Mouse (Mus musculus): ENCODE measurements around the gene Fbxo42. TPM values are rescaled to one million over a fixed set of nuclear protein-coding genes. Genes with fewer than 3 reads are reported as not detected.

The Fbxo42 gene
- polyA plus RNA-seq, 1 experiment from 2014 or later = 25.5 TPM

GRCm38 (mm10) chr4:141172121-141172520, 24.4 kb downstream of the Fbxo42 start:
- Histone ChIP-seq H3K36me3 (ENCODE audit: control insufficient read depth, insufficient read depth, low read length) (peaks cover 18% of the 10 kb centered on the region), H3K9ac (ENCODE audit: low read depth, low read length) (no peak overlapping the region), H3K27ac (ENCODE audit: low read length) (no peak overlapping the region), H3K4me2 (ENCODE audit: low read length) (no peak overlapping the region), H3K27me3 (ENCODE audit: control insufficient read depth, insufficient read depth, low read depth, low read length) (no peaks in the 10 kb centered on the region), H3K4me1 (ENCODE audit: control insufficient read depth, insufficient read depth, low read length) (no peaks in the 10 kb centered on the region), H3K9me3 (replicated peaks; ENCODE audit: control insufficient read depth, low read length, poor library complexity, severe bottlenecking) (no peaks in the 10 kb centered on the region), H3K4me3 (ENCODE audit: low read depth, low read length) (no peak overlapping the region)
- WGBS = 89% methylated on average over 8 of the region's 8 CpGs
- no peak for ATAC-seq

- Histone ChIP-seq H3K4me2 (ENCODE audit: low read length) (no peak overlapping the region), H3K4me1 (ENCODE audit: control insufficient read depth, insufficient read depth, low read length) (peaks cover 4% of the 10 kb centered on the region; the same call in 1 of the 2 replicates), H3K27me3 (ENCODE audit: control insufficient read depth, insufficient read depth, low read depth, low read length) (no peaks in the 10 kb centered on the region), H3K9ac (ENCODE audit: low read depth, low read length) (no peak overlapping the region), H3K4me3 (ENCODE audit: low read depth, low read length) (no peak overlapping the region), H3K9me3 (replicated peaks; ENCODE audit: control insufficient read depth, low read length, poor library complexity, severe bottlenecking) (no peaks in the 10 kb centered on the region), H3K36me3 (ENCODE audit: control insufficient read depth, insufficient read depth, low read length) (peaks cover 15% of the 10 kb centered on the region), H3K27ac (ENCODE audit: low read length) (no peak overlapping the region)
- 74% methylated on average over 5 of the region's 5 CpGs for WGBS
- ATAC-seq = no peak
Observed at GRCm38 (mm10) chr4:141175783-141176182, 28.1 kb downstream of the Fbxo42 start.

DNA sequence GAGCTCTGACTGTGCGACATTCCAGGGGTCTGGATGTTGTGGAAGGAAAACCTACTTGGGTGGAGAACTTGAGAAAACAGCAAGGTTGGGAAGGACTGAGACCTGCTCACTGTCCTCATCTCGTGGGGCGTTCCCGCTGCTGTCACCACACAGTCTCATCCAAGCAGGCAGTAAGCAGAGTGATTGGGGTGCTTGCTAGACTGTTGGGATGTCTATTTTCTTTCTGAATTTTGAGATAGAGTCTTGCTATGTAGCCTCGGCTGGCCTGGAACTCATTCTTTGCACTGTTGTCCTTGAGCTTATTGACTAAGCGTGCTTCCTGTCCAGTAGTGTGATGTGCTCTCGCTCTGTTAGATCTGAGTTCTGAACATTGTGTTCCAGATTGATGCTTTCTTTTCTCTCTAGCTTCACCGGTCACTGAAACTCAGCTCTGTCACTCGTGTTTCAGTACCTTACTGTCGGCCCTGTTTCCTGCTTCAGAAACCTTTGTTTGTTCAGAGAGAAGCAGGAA, 28.7 kb downstream of the Fbxo42 start:
- Histone ChIP-seq H3K9me3 (replicated peaks; ENCODE audit: control insufficient read depth, low read length, poor library complexity, severe bottlenecking) (no peaks in the 10 kb centered on the region), H3K27me3 (ENCODE audit: control insufficient read depth, insufficient read depth, low read depth, low read length) (no peaks in the 10 kb centered on the region), H3K27ac (ENCODE audit: low read length) (no peak overlapping the region), H3K4me1 (ENCODE audit: control insufficient read depth, insufficient read depth, low read length) (peaks cover 4% of the 10 kb centered on the region; the same call in 1 of the 2 replicates), H3K9ac (ENCODE audit: low read depth, low read length) (no peak overlapping the region), H3K4me2 (ENCODE audit: low read length) (no peak overlapping the region), H3K36me3 (ENCODE audit: control insufficient read depth, insufficient read depth, low read length) (peaks cover 11% of the 10 kb centered on the region; the same call in 1 of the 2 replicates), H3K4me3 (ENCODE audit: low read depth, low read length) (no peak overlapping the region)
- WGBS = 87% methylated on average over 10 of the region's 10 CpGs
- ATAC-seq = no peak

- peaks cover 4% of the 10 kb centered on the region; the same call in 1 of the 2 replicates for H3K4me1 ChIP-seq (ENCODE audit: control insufficient read depth, insufficient read depth, low read length)
- H3K27me3 ChIP-seq (ENCODE audit: control insufficient read depth, insufficient read depth, low read depth, low read length) = no peaks in the 10 kb centered on the region
- no peak for ATAC-seq
- H3K4me3 ChIP-seq (ENCODE audit: low read depth, low read length) = no peak overlapping the region
- 68% methylated on average over 4 of the region's 4 CpGs for WGBS
- no peak overlapping the region for H3K4me2 ChIP-seq (ENCODE audit: low read length)
- H3K36me3 ChIP-seq (ENCODE audit: control insufficient read depth, insufficient read depth, low read length) = peaks cover 7% of the 10 kb centered on the region; the same call in 1 of the 2 replicates
- H3K9me3 ChIP-seq (replicated peaks; ENCODE audit: control insufficient read depth, low read length, poor library complexity, severe bottlenecking) = no peaks in the 10 kb centered on the region
- no peak overlapping the region for H3K27ac ChIP-seq (ENCODE audit: low read length)
- H3K9ac ChIP-seq (ENCODE audit: low read depth, low read length) = no peak overlapping the region
Observed at GRCm38 (mm10) chr4:141178500-141178899, 30.8 kb downstream of the Fbxo42 start.

GRCm38 (mm10) chr4:141180831-141181230, 33.1 kb downstream of the Fbxo42 start:
- ATAC-seq = no peak
- H3K27me3 ChIP-seq (ENCODE audit: control insufficient read depth, insufficient read depth, low read depth, low read length) = no peaks in the 10 kb centered on the region
- WGBS = 76% methylated on average over 8 of the region's 8 CpGs
- H3K9me3 ChIP-seq (replicated peaks; ENCODE audit: control insufficient read depth, low read length, poor library complexity, severe bottlenecking) = no peaks in the 10 kb centered on the region
- 0 out of 2 replicates have a peak, but pooled peaks cover 7% of the 10 kb centered on the region for H3K36me3 ChIP-seq (ENCODE audit: control insufficient read depth, insufficient read depth, low read length)
- peaks cover 4% of the 10 kb centered on the region; the same call in 1 of the 2 replicates for H3K4me1 ChIP-seq (ENCODE audit: control insufficient read depth, insufficient read depth, low read length)
- no peak overlapping the region for H3K27ac ChIP-seq (ENCODE audit: low read length)
- no peak overlapping the region for H3K9ac ChIP-seq (ENCODE audit: low read depth, low read length)
- no peak overlapping the region for H3K4me3 ChIP-seq (ENCODE audit: low read depth, low read length)
- no peak overlapping the region for H3K4me2 ChIP-seq (ENCODE audit: low read length)

- no peak overlapping the region for H3K27ac ChIP-seq (ENCODE audit: low read length)
- H3K36me3 ChIP-seq (ENCODE audit: control insufficient read depth, insufficient read depth, low read length) = 0 out of 2 replicates have a peak, but pooled peaks cover 7% of the 10 kb centered on the region
- H3K27me3 ChIP-seq (ENCODE audit: control insufficient read depth, insufficient read depth, low read depth, low read length) = no peaks in the 10 kb centered on the region
- H3K9me3 ChIP-seq (replicated peaks; ENCODE audit: control insufficient read depth, low read length, poor library complexity, severe bottlenecking) = no peaks in the 10 kb centered on the region
- ATAC-seq = no peak
- no peak overlapping the region for H3K4me2 ChIP-seq (ENCODE audit: low read length)
- 98% methylated on average over 6 of the region's 6 CpGs for WGBS
- H3K4me1 ChIP-seq (ENCODE audit: control insufficient read depth, insufficient read depth, low read length) = peaks cover 4% of the 10 kb centered on the region; the same call in 1 of the 2 replicates
- H3K9ac ChIP-seq (ENCODE audit: low read depth, low read length) = no peak overlapping the region
- no peak overlapping the region for H3K4me3 ChIP-seq (ENCODE audit: low read depth, low read length)
Observed at GRCm38 (mm10) chr4:141181981-141182380, 34.3 kb downstream of the Fbxo42 start.

GRCm38 (mm10) chr4:141183932-141184331, 36.2 kb downstream of the Fbxo42 start:
- 0 out of 2 replicates have a peak, but pooled peaks cover 7% of the 10 kb centered on the region for H3K36me3 ChIP-seq (ENCODE audit: control insufficient read depth, insufficient read depth, low read length)
- H3K27me3 ChIP-seq (ENCODE audit: control insufficient read depth, insufficient read depth, low read depth, low read length) = no peaks in the 10 kb centered on the region
- 94% methylated on average over 2 of the region's 2 CpGs for WGBS
- H3K9ac ChIP-seq (ENCODE audit: low read depth, low read length) = no peak overlapping the region
- H3K9me3 ChIP-seq (replicated peaks; ENCODE audit: control insufficient read depth, low read length, poor library complexity, severe bottlenecking) = no peaks in the 10 kb centered on the region
- H3K27ac ChIP-seq (ENCODE audit: low read length) = no peak overlapping the region
- no peak overlapping the region for H3K4me3 ChIP-seq (ENCODE audit: low read depth, low read length)
- peaks cover 4% of the 10 kb centered on the region; the same call in 1 of the 2 replicates for H3K4me1 ChIP-seq (ENCODE audit: control insufficient read depth, insufficient read depth, low read length)
- no peak overlapping the region for H3K4me2 ChIP-seq (ENCODE audit: low read length)
- no peak for ATAC-seq

- Histone ChIP-seq H3K9ac (ENCODE audit: low read depth, low read length) (no peak overlapping the region), H3K27me3 (ENCODE audit: control insufficient read depth, insufficient read depth, low read depth, low read length) (no peaks in the 10 kb centered on the region), H3K4me3 (ENCODE audit: low read depth, low read length) (no peak overlapping the region), H3K9me3 (replicated peaks; ENCODE audit: control insufficient read depth, low read length, poor library complexity, severe bottlenecking) (no peaks in the 10 kb centered on the region), H3K4me1 (ENCODE audit: control insufficient read depth, insufficient read depth, low read length) (no peaks in the 10 kb centered on the region; the same call in 1 of the 2 replicates), H3K4me2 (ENCODE audit: low read length) (no peak overlapping the region), H3K36me3 (ENCODE audit: control insufficient read depth, insufficient read depth, low read length) (0 out of 2 replicates have a peak, but pooled peaks cover 7% of the 10 kb centered on the region), H3K27ac (ENCODE audit: low read length) (no peak overlapping the region)
- WGBS = 95% methylated on average over 4 of the region's 4 CpGs
- no peak for ATAC-seq
Observed at GRCm38 (mm10) chr4:141184426-141184825, 36.7 kb downstream of the Fbxo42 start.

- no peak overlapping the region for H3K9ac ChIP-seq (ENCODE audit: low read depth, low read length)
- no peak overlapping the region for H3K4me3 ChIP-seq (ENCODE audit: low read depth, low read length)
- no peaks in the 10 kb centered on the region for H3K27me3 ChIP-seq (ENCODE audit: control insufficient read depth, insufficient read depth, low read depth, low read length)
- no peak overlapping the region for H3K4me2 ChIP-seq (ENCODE audit: low read length)
- ATAC-seq = no peak
- 82% methylated on average over 9 of the region's 9 CpGs for WGBS
- H3K27ac ChIP-seq (ENCODE audit: low read length) = no peak overlapping the region
- H3K4me1 ChIP-seq (ENCODE audit: control insufficient read depth, insufficient read depth, low read length) = no peaks in the 10 kb centered on the region
- peaks cover under 1% of the 10 kb centered on the region; the same call in 1 of the 2 replicates for H3K36me3 ChIP-seq (ENCODE audit: control insufficient read depth, insufficient read depth, low read length)
- no peaks in the 10 kb centered on the region for H3K9me3 ChIP-seq (replicated peaks; ENCODE audit: control insufficient read depth, low read length, poor library complexity, severe bottlenecking)
Observed at GRCm38 (mm10) chr4:141186923-141187836, 39.5 kb downstream of the Fbxo42 start.
